Mouse (Mus musculus) liver, embryonic 14.5 days (tissue): ENCODE measurements around the gene Pex11b.

Experiments
- CTCF ChIP-seq: IDR thresholded peaks from 2 replicates; pipeline ENCODE4 v1.5.1; 2016; ENCODE audit warnings: antibody characterized with exemption, low read depth, control low read depth
- EP300 ChIP-seq: IDR thresholded peaks from 2 replicates; pipeline ENCODE4 v1.6.1; 2016; ENCODE audit warnings: antibody characterized with exemption, low read depth

- TF ChIP-seq CTCF (no peak), EP300 (no peak)
Observed at GRCm38 (mm10) chr3:96632058-96632457, 3.1 kb upstream of the Pex11b start.
